Mouse (Mus musculus) G1E (cell line): ENCODE measurements around the gene Kat8.

Source experiments
- GATA1 ChIP-seq: IDR thresholded peaks from 2 replicates; pipeline ENCODE4 v1.6.1; 2012; ENCODE audit warnings: borderline replicate concordance, low read length, inconsistent platforms, mixed read lengths
- POLR2AphosphoS5 ChIP-seq: IDR thresholded peaks from 2 replicates; pipeline ENCODE4 v1.6.1; 2012; ENCODE audit warnings: low read depth, low read length, inconsistent platforms; ENCODE audit not compliant: insufficient replicate concordance

DNA sequence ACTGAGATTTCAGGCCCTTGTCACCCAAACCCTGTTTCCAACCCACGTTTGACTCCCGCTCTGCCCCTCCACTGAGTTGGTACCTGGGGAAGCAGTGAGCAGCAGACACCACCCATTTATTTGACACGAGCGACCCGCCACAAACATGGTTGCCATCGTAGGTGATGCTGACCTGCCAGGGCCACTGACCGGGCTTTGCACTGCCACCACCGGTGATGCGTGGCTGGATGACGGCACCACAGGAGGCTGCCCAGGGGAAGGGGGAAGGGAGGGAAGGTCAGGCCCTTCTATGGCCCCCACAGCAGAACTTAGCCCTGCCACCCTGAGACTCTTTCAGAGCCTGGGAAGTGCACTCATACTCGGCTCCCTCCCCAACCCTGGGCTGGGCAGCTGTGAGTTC lies 15.4 kb downstream of the Kat8 start:
- TF ChIP-seq POLR2AphosphoS5 (no peak), GATA1 (no peak)
